Mouse (Mus musculus) hindbrain, embryonic 14.5 days (tissue): Measurements from ENCODE around the gene Eef1g. TPM values are rescaled to one million over a fixed set of nuclear protein-coding genes. Genes with fewer than 3 reads are reported as not detected.
A peak's percentile ranks its signal among the peaks of the same experiment; 100 is the strongest.
"Not testable (repeated sequence)": the region's sequence is repeated elsewhere in the genome, so short reads cannot be mapped to it uniquely, and the experiment has no call there.

Source experiments
- ATAC-seq: fragments of 200-750 bp; cut with Nextera tagmentation; 2 replicates; pipeline ENCODE4 v1.8.0; 2017; ENCODE audit warnings: moderate number of reproducible peaks, mild to moderate bottlenecking, moderate TSS enrichment, moderate library complexity; ENCODE audit not compliant: low FRiP score
- DNase-seq: peaks from one replicate; pipeline ENCODE4 v3.0.0-alpha.2; 2015; ENCODE audit warnings: low spot score
- H3K27ac ChIP-seq: fragments of 300-500 bp; sonication (generic); 2 replicates; pipeline ENCODE4 v1.5.1; 2014; ENCODE audit warnings: mild to moderate bottlenecking, moderate library complexity
- H3K27me3 ChIP-seq: fragments of 300-500 bp; sonication (generic); 2 replicates; pipeline ENCODE4 v1.6.1; 2014; ENCODE audit warnings: mild to moderate bottlenecking, low read length, mixed read lengths; ENCODE audit not compliant: control insufficient read depth, insufficient read depth
- H3K36me3 ChIP-seq: fragments of 300-500 bp; sonication (generic); replicated peaks from 2 replicates; pipeline ENCODE4 v1.6.1; 2014; ENCODE audit not compliant: control insufficient read depth, insufficient read depth
- H3K4me1 ChIP-seq: fragments of 300-500 bp; sonication (generic); replicated peaks from 2 replicates; pipeline ENCODE4 v1.6.1; 2014; ENCODE audit warnings: antibody characterized with exemption, low read length, mixed read lengths; ENCODE audit not compliant: control insufficient read depth, insufficient read depth
- H3K4me2 ChIP-seq: fragments of 300-500 bp; sonication (generic); replicated peaks from 2 replicates; pipeline ENCODE4 v1.6.1; 2014; ENCODE audit warnings: mild to moderate bottlenecking, moderate library complexity
- H3K4me3 ChIP-seq: fragments of 300-500 bp; sonication (generic); replicated peaks from 2 replicates; pipeline ENCODE4 v1.5.1; 2014; ENCODE audit warnings: mild to moderate bottlenecking, low read length
- H3K9ac ChIP-seq: fragments of 300-500 bp; sonication (generic); 2 replicates; pipeline ENCODE4 v1.6.1; 2014
- H3K9me3 ChIP-seq: fragments of 300-500 bp; sonication (generic); 2 replicates; pipeline ENCODE4 v1.6.1; 2016; ENCODE audit warnings: low read length; ENCODE audit not compliant: control insufficient read depth
- WGBS: fragments of 180-500 bp; shearing (Covaris S2); extraction: QIAGEN DNeasy Blood & Tissue Kit; methylation state at CpG from one replicate; pipeline ENCODE4 v1.1.7; 2014; 5-methylcytosine and 5-hydroxymethylcytosine counted together
- polyA plus RNA-seq: library from polyadenylated mRNA; unstranded; fragments of >200 nt; fragmentation: Nextera tagmentation; extraction: Ambion mirVana; gene quantifications from 2 replicates; pipeline ENCODE4 v1.2.1, GENCODE M21; 2014

Eef1g gene
- polyA plus RNA-seq, 1 experiment from 2014 or later: 316 TPM

- peak overlapping the region; percentile 63 for H3K27ac ChIP-seq
- WGBS: 11% methylated on average over 9 of the region's 9 CpGs
- peaks cover 66% of the 10 kb centered on the region for H3K36me3 ChIP-seq
Observed at GRCm38 (mm10) chr19:8954171-8954570, 12.7 kb upstream of the Eef1g start.

DNA sequence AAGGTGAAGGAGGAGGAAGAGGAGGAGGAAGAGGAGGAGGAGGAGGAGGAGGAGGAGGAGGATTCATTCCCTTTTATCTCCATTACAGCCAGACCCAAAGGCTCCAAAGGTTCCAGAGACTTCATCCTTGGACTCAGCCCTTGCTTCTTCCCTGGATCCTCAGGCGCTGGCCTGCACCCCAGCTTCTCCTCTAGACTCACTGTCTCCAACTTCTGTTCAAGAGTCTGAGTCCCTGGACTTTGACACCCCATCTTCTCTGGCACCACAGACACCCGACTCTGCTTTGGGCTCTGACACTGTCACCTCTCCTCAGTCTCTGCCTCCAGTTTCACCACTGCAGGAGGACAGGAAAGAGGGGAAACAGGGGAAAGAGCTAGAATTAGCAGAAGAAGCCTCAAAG lies 4.6 kb upstream of the Eef1g start:
- H3K27ac ChIP-seq: no peak overlapping the region
- no peak overlapping the region for H3K4me3 ChIP-seq
- 87% methylated on average over 2 of the region's 2 CpGs for WGBS
- H3K9me3 ChIP-seq: no peaks in the 10 kb centered on the region
- ATAC-seq (no peak), DNase-seq (no peak)
- 0 out of 2 replicates have a peak, but pooled peaks cover 9% of the 10 kb centered on the region for H3K4me1 ChIP-seq
- no peak overlapping the region for H3K4me2 ChIP-seq
- no peaks in the 10 kb centered on the region for H3K27me3 ChIP-seq
- H3K36me3 ChIP-seq: peaks cover 84% of the 10 kb centered on the region
- H3K9ac ChIP-seq: no peak overlapping the region

More at GRCm38 (mm10) chr19:8954171-8954570, 12.7 kb upstream of the Eef1g start:
- Histone ChIP-seq H3K4me3 (peak overlapping the region; percentile 61), H3K27me3 (no peaks in the 10 kb centered on the region), H3K9ac (peak overlapping the region; percentile 65), H3K4me2 (peak overlapping the region; percentile 88), H3K4me1 (peaks cover 18% of the 10 kb centered on the region), H3K9me3 (no peaks in the 10 kb centered on the region)
- DNase-seq (no peak), ATAC-seq (no peak)

GRCm38 (mm10) chr19:8965075-8965474 lies 1.8 kb upstream of the Eef1g start:
- peaks cover 78% of the 10 kb centered on the region for H3K36me3 ChIP-seq
- DNase-seq: no peak
- no peak for ATAC-seq
- WGBS: 90% methylated on average over 11 of the region's 11 CpGs
- no peaks in the 10 kb centered on the region for H3K27me3 ChIP-seq
- no peak overlapping the region for H3K27ac ChIP-seq
- no peak overlapping the region for H3K9ac ChIP-seq
- no peak overlapping the region for H3K4me2 ChIP-seq
- no peaks in the 10 kb centered on the region for H3K9me3 ChIP-seq
- H3K4me1 ChIP-seq: peaks cover 20% of the 10 kb centered on the region
- H3K4me3 ChIP-seq: no peak overlapping the region

- Histone ChIP-seq H3K9ac (peak overlapping the region; percentile 57; the same call in 1 of the 2 replicates), H3K36me3 (peaks cover 78% of the 10 kb centered on the region), H3K4me1 (peaks cover 20% of the 10 kb centered on the region), H3K27me3 (no peaks in the 10 kb centered on the region), H3K4me3 (0 out of 2 replicates have a peak overlapping the region, but pooled peaks have one; percentile 85), H3K4me2 (peak overlapping the region; percentile 48), H3K9me3 (no peaks in the 10 kb centered on the region), H3K27ac (peak overlapping the region; percentile 0; the same call in 1 of the 2 replicates)
- WGBS: 83% methylated on average over 8 of the region's 8 CpGs
- DNase-seq (no peak), ATAC-seq (no peak)
Observed at GRCm38 (mm10) chr19:8965771-8966170, 1.1 kb upstream of the Eef1g start.

DNA sequence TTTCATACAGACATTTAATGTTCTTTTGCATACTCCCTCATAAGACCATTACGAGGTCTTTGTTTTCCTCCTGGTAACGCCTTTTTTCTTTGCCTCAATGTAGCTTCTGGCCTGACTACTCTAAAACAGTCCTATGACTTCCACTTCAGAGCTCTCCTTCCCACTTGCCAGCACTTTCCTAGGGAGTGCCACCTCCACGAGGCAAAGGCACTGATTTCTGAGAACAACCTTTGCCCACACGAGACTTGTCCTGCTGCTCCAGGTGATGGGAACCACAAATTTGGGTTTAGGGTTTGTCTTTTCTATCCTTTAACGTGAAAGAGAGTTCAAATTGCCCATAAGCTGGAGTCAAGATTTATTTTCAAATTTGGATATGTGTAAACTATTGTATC lies 647 bp upstream of the Eef1g start:
- Histone ChIP-seq H3K9me3 (no peaks in the 10 kb centered on the region), H3K36me3 (peaks cover 78% of the 10 kb centered on the region)

DNA sequence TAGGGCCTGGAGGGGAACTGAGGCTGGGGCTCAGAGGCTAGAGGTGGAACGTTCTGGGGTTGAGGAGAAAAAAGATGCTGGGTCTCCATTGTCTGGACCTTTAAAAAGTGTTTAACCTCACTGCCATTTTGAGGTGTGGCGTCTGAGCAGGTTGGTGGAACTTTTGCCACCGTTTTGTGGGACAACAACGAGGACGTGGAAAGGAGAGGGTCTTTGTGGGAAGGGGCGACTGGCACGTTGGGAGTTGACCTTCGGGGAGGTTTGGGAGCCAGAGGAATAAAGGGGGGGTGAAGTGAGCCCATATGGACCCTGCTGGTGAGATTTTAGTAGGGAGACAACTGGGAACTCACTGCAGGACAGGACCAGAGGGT lies 517 bp downstream of the Eef1g start:
- Histone ChIP-seq H3K9ac (peak overlapping the region; percentile 95), H3K9me3 (no peaks in the 10 kb centered on the region), H3K4me1 (peaks cover 20% of the 10 kb centered on the region), H3K4me3 (peak overlapping the region; percentile 85), H3K27me3 (no peaks in the 10 kb centered on the region), H3K36me3 (peaks cover 78% of the 10 kb centered on the region), H3K27ac (peak overlapping the region; percentile 85), H3K4me2 (peak overlapping the region; percentile 90)
- no peak for ATAC-seq
- WGBS: 0% methylated on average over 8 of the region's 8 CpGs
- no peak for DNase-seq

More for the DNA sequence above, 647 bp upstream of the Eef1g start:
- H3K9ac ChIP-seq: peak overlapping the region; percentile 57
- peak overlapping the region; percentile 79 for H3K27ac ChIP-seq
- peak overlapping the region; percentile 48 for H3K4me2 ChIP-seq
- ATAC-seq (no peak), DNase-seq (no peak)
- no peaks in the 10 kb centered on the region for H3K27me3 ChIP-seq
- H3K4me1 ChIP-seq: peaks cover 20% of the 10 kb centered on the region
- WGBS: 43% methylated on average over 5 of the region's 5 CpGs
- H3K4me3 ChIP-seq: peak overlapping the region; percentile 85

GRCm38 (mm10) chr19:8967893-8968292 lies 1.1 kb downstream of the Eef1g start:
- H3K27me3 ChIP-seq: no peaks in the 10 kb centered on the region
- peak overlapping the region; percentile 90 for H3K4me2 ChIP-seq
- peak overlapping the region; percentile 95 for H3K9ac ChIP-seq
- ATAC-seq: no peak
- no peak for DNase-seq
- peak overlapping the region; percentile 85 for H3K4me3 ChIP-seq
- 14% methylated on average over 9 of the region's 9 CpGs for WGBS
- no peak overlapping the region for H3K27ac ChIP-seq
- no peaks in the 10 kb centered on the region for H3K9me3 ChIP-seq
- H3K36me3 ChIP-seq: peaks cover 78% of the 10 kb centered on the region
- H3K4me1 ChIP-seq: peaks cover 20% of the 10 kb centered on the region

GRCm38 (mm10) chr19:8972491-8972890 lies 5.7 kb downstream of the Eef1g start:
- H3K4me3 ChIP-seq, DNase-seq, H3K27ac ChIP-seq, ATAC-seq, H3K27me3 ChIP-seq, H3K9ac ChIP-seq, H3K9me3 ChIP-seq, H3K4me2 ChIP-seq: not testable (repeated sequence)
- 92% methylated on average over 8 of the region's 8 CpGs for WGBS
- Histone ChIP-seq H3K36me3 (peaks cover 91% of the 10 kb centered on the region), H3K4me1 (peaks cover 10% of the 10 kb centered on the region)

DNA sequence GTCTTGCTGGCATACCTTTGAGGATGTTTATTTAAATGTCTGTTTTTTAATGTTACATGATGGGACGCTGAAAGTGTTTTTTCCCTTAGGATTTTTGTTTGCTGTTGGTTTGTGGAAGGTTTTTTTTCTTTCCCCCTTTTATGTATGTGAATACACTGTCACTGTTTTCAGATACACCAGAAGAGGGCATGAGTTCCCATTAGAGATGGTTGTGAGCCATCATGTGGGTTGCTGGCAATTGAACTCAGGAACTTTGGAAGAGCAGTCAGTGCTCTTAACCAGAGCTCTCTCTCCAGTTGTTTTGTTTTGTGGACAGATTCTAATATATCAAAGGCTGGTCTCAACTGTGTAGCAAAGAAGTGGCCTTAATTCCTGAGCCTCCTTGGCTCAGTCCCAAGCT lies 7.8 kb downstream of the Eef1g start:
- ATAC-seq: no peak
- no peaks in the 10 kb centered on the region for H3K27me3 ChIP-seq
- no peak overlapping the region for H3K4me3 ChIP-seq
- H3K9ac ChIP-seq: no peak overlapping the region
- H3K27ac ChIP-seq: no peak overlapping the region
- no peak overlapping the region for H3K4me2 ChIP-seq
- 88% methylated on average over 1 of the region's 1 CpGs for WGBS
- H3K9me3 ChIP-seq: no peaks in the 10 kb centered on the region
- DNase-seq: no peak
- no peaks in the 10 kb centered on the region for H3K4me1 ChIP-seq
- H3K36me3 ChIP-seq: peaks cover 98% of the 10 kb centered on the region

GRCm38 (mm10) chr19:8975491-8975890 lies 8.7 kb downstream of the Eef1g start:
- no peak for ATAC-seq
- Histone ChIP-seq H3K9me3 (no peaks in the 10 kb centered on the region), H3K27ac (no peak overlapping the region), H3K4me3 (no peak overlapping the region), H3K4me1 (no peaks in the 10 kb centered on the region; the same call in 1 of the 2 replicates), H3K9ac (no peak overlapping the region), H3K36me3 (peaks cover 98% of the 10 kb centered on the region), H3K27me3 (no peaks in the 10 kb centered on the region), H3K4me2 (no peak overlapping the region)
- WGBS: 96% methylated on average over 2 of the region's 2 CpGs
- DNase-seq: no peak
